Mouse (Mus musculus) kidney, adult 2 months (tissue): ENCODE results near the gene Tfdp2. TPM values are rescaled to one million over a fixed set of nuclear protein-coding genes. Genes with fewer than 3 reads are reported as not detected.

Experiments used
- DNase-seq: peaks from one replicate; pipeline ENCODE4 v3.0.0; 2021
- H3K27ac ChIP-seq: fragments of 200-500 bp; 2 replicates; pipeline ENCODE4 v1.5.1; 2012; ENCODE audit warnings: low read depth, low read length, control low read depth, inconsistent platforms; ENCODE audit not compliant: insufficient read depth
- H3K27me3 ChIP-seq: fragments of 200-500 bp; replicated peaks from 2 replicates; pipeline ENCODE4 v1.6.1; 2012; ENCODE audit warnings: mild to moderate bottlenecking, moderate library complexity, low read length, inconsistent platforms; ENCODE audit not compliant: control insufficient read depth, insufficient read depth
- H3K36me3 ChIP-seq: fragments of 200-500 bp; 2 replicates; pipeline ENCODE4 v1.6.1; 2012; ENCODE audit warnings: mild to moderate bottlenecking, moderate library complexity, low read length, inconsistent platforms; ENCODE audit not compliant: control insufficient read depth, insufficient read depth
- H3K4me1 ChIP-seq: fragments of 200-500 bp; 2 replicates; pipeline ENCODE4 v1.6.1; 2011; ENCODE audit warnings: low read length; ENCODE audit not compliant: control insufficient read depth, insufficient read depth
- H3K4me3 ChIP-seq: fragments of 200-500 bp; 2 replicates; pipeline ENCODE4 v1.5.1; 2011; ENCODE audit warnings: mild to moderate bottlenecking, low read depth, low read length, control low read depth; ENCODE audit not compliant: insufficient read depth
- CTCF ChIP-seq: fragments of 200-500 bp; conservative IDR thresholded peaks from 2 replicates; pipeline ENCODE4 v1.5.1; 2011; ENCODE audit warnings: low read depth, mild to moderate bottlenecking, control low read depth, low read length, moderate library complexity, mixed read lengths; ENCODE audit not compliant: insufficient read depth, insufficient read length
- POLR2A ChIP-seq: fragments of 200-500 bp; IDR thresholded peaks from one replicate; pipeline ENCODE4 v1.6.1; 2011; ENCODE audit warnings: low read depth, low read length, control low read depth
- WGBS: fragments of 180-500 bp; shearing (Covaris S2); methylation state at CpG from one replicate; pipeline ENCODE4 v1.1.7; 2018; 5-methylcytosine and 5-hydroxymethylcytosine counted together
- polyA plus RNA-seq: library from polyadenylated mRNA; depleted of rRNA; stranded (reverse); fragments of >200 nt; gene quantifications from 2 replicates; pipeline ENCODE4 v1.2.3, GENCODE M21; 2012

Tfdp2 gene
- polyA plus RNA-seq, 1 experiment, result 14.7 TPM

DNA sequence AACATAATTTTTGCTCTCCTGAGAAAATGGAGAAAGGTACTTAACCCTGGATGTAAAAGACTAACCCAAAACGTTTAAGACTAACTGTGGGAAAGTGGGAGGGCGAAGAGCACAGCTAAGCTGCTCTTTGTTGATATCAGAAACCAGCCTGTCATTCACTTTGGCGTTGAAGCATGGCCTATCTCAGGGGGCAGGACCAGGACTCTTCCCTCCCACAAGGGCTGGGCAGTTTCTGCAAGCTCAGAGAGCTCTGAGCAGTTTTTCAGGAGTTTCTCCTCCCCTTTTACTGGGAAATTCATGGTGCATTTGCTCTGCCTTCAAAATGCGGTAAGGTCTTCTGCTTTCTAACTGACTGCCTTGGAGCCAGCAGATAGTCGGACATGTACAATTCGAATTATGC lies 62.4 kb downstream of the Tfdp2 start:
- peaks cover 4% of the 10 kb centered on the region; the same call in 1 of the 2 replicates for H3K4me1 ChIP-seq
- peak; percentile 23 for DNase-seq
- H3K36me3 ChIP-seq, result no peaks in the 10 kb centered on the region
- H3K27me3 ChIP-seq, result no peaks in the 10 kb centered on the region
- TF ChIP-seq POLR2A, result no peak
- no peak for TF ChIP-seq CTCF
- WGBS, result 34% methylated on average over 6 of the region's 6 CpGs
- H3K27ac ChIP-seq, result no peak overlapping the region
- H3K4me3 ChIP-seq, result no peak overlapping the region

DNA sequence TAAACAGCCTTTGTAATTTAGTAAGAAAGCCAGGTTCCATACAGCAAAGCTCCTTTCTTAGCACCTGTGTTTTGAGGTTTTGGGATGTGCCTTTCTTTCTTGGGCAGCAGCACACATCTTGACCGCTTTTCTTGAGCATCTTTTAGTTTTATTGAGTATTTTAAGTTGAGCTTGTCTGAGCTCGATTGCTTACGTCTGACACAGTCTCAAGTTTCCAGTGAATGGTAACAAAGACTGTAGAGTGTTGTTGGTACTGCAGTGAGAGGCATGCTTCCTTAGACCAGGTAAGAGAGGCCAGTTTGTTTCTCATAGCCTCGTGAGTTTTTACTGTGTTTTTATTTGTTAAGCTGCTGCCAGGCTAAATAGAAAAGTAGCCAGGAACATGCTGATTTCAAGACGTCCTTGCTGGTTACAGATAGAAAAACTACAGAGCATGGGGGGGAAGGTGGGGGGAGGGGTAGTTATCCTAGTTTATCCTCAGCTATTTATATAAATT lies 63.0 kb downstream of the Tfdp2 start:
- no peak for TF ChIP-seq POLR2A
- no peak for TF ChIP-seq CTCF
- peaks cover 4% of the 10 kb centered on the region; the same call in 1 of the 2 replicates for H3K4me1 ChIP-seq
- peak; percentile 25 for DNase-seq
- H3K27me3 ChIP-seq, result no peaks in the 10 kb centered on the region
- H3K36me3 ChIP-seq, result no peaks in the 10 kb centered on the region
- H3K4me3 ChIP-seq, result no peak overlapping the region
- H3K27ac ChIP-seq, result no peak overlapping the region
- 10% methylated on average over 5 of the region's 5 CpGs for WGBS

DNA sequence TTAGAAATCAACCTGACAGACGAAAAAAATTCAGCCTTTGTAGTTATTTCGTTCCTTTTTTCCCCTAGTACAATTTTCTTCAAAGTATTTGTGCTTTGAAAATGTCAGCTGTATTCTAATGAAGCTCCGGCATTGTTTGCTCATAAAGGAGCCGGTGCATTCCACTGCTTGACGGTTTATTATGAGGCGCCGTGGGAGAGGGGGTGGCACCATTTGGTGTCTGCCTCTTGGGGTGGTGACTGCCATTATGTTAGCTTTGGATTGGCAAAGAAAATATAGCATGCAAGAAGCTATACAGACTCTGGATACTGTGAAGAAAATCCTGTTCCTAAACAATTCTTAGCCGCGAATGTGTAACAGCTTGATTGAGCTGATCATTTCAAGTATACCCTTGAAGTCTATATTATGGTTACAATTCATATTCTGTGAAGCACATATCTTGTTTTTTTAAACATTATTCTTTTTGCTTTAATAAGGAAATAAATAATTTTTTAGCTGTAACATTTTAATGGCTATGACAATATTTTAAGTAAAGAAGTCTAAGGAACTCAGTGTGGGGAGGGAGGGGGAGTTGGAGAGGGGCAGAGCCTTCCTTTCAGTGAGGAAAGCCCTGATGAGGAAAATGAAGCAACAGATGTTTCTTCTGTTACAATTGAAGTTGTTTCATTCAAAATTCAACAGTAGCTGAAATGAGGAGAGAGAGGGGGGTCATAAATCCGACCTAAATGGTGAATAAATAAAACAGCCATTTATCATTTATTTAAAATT lies 63.9 kb downstream of the Tfdp2 start:
- WGBS, result 9% methylated on average over 10 of the region's 10 CpGs
- no peak overlapping the region for H3K27ac ChIP-seq
- H3K36me3 ChIP-seq, result no peaks in the 10 kb centered on the region
- TF ChIP-seq POLR2A (no peak), CTCF (no peak)
- peaks cover 4% of the 10 kb centered on the region; the same call in 1 of the 2 replicates for H3K4me1 ChIP-seq
- H3K4me3 ChIP-seq, result 0 out of 2 replicates have a peak overlapping the region, but pooled peaks have one; percentile 33
- no peak for DNase-seq
- no peaks in the 10 kb centered on the region for H3K27me3 ChIP-seq

DNA sequence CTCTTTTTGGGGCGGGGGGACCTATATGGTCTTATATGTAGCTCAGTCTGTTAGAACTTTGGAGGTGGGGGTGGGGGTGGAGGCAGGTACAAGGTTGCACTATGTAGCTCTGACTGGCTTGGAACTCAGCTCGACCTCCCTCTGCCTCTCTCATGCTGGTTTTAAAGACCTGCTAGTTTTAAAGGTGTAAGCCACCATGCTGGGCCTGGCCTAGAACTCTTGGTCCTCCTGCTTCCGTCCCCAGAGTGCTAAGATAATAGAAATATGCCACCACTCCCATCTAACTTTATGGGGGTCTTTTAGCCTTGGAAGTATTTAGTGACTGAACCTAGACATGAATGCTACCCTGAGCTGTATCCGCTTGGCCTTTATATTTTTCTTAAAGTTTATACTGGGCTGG lies 65.0 kb downstream of the Tfdp2 start:
- no peak overlapping the region for H3K27ac ChIP-seq
- no peak for DNase-seq
- H3K4me1 ChIP-seq, result peaks cover 4% of the 10 kb centered on the region; the same call in 1 of the 2 replicates
- no peak for TF ChIP-seq CTCF
- no peak for TF ChIP-seq POLR2A
- 85% methylated on average over 4 of the region's 4 CpGs for WGBS
- H3K27me3 ChIP-seq, result no peaks in the 10 kb centered on the region
- H3K36me3 ChIP-seq, result no peaks in the 10 kb centered on the region
- H3K4me3 ChIP-seq, result no peak overlapping the region

DNA sequence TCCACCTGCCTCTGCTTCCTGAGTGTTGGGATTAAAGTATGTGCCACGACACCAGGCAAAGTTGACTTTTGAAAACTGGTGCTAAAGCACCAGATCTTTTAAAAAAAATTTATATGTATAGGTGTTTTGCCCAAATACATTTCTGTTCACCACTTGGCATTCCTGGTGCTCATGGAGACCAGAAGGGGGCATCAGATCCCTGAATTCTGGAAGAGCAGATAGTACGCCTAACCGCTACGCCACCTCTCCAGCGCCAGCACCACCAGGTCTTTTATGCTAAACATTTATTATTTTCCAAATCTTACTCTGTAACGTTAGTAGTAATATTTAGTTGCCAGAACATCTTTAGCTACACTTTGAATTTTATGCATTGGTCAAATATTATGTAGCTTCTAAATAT lies 65.9 kb downstream of the Tfdp2 start:
- Histone ChIP-seq H3K36me3 (no peaks in the 10 kb centered on the region), H3K4me3 (no peak overlapping the region), H3K4me1 (peaks cover 4% of the 10 kb centered on the region; the same call in 1 of the 2 replicates), H3K27me3 (no peaks in the 10 kb centered on the region), H3K27ac (no peak overlapping the region)
- DNase-seq, result no peak
- TF ChIP-seq CTCF, result no peak
- no peak for TF ChIP-seq POLR2A
- 96% methylated on average over 6 of the region's 6 CpGs for WGBS

DNA sequence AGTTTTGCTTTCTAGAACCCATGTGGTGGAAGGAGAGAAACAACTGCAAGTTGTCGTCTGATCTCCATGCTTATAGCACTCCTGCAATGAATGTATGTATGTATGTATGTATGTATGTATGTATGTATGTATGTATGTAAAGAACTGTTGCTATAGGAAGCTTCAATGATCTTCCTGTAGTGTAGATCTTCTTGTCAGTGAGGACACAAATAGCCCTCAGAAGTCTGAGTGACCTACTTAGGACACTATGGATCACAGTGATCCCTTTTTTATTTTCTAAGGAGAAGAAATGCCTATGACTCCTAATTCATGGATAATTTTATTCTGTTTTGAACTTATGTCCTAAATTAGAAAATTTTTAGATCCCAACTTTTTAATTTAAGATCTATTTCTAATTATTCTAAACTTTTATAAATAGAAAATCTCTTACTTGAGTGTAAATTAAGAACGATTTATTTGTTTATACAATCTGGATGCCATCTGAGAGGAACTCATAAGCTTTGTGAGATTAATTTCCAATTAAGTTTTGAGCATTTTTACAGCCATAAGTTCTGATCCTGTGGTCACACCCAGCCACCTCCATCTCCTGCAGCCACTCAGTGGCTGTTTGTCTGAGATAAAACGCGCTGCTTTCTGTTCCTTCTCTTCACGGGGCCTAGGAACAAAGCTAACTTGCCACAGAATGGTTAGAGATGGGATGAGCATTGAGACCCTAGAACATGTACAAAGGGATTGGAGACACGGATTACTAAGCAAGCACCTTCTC lies 70.9 kb downstream of the Tfdp2 start:
- TF ChIP-seq POLR2A (no peak), CTCF (no peak)

DNA sequence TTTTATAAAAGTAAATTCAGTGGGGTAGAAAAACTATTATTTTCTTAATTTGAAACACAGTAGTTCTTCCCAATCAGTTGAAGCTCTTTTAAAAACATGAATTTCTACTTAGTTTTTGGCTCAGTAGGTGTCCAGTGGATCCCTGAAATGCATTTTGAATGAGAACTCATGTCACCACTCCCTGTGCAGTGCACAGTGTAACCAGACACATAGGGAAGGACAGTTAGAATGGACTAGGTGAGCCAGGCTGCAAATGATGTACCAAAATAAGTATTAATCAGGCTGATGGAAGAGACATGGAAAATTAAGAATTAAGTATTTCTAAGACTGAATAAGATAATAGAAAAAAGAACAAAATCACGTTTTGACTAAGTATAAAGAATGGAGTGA lies 71.5 kb downstream of the Tfdp2 start:
- Histone ChIP-seq H3K4me3 (no peak overlapping the region), H3K4me1 (no peaks in the 10 kb centered on the region), H3K27me3 (no peaks in the 10 kb centered on the region), H3K27ac (no peak overlapping the region), H3K36me3 (no peaks in the 10 kb centered on the region)
- 81% methylated on average over 1 of the region's 1 CpGs for WGBS
- TF ChIP-seq CTCF, result no peak
- no peak for TF ChIP-seq POLR2A
- DNase-seq, result no peak

More for the DNA sequence above, 70.9 kb downstream of the Tfdp2 start:
- H3K27ac ChIP-seq, result no peak overlapping the region
- H3K36me3 ChIP-seq, result no peaks in the 10 kb centered on the region
- WGBS, result 91% methylated on average over 6 of the region's 6 CpGs
- no peaks in the 10 kb centered on the region for H3K4me1 ChIP-seq
- no peaks in the 10 kb centered on the region for H3K27me3 ChIP-seq
- no peak overlapping the region for H3K4me3 ChIP-seq
- no peak for DNase-seq
